Mouse (Mus musculus) B cell, adult 2 months (primary cell): Measurements from ENCODE around the gene Bach1.
A peak's percentile ranks its signal among the peaks of the same experiment; 100 is the strongest.
"Not testable (repeated sequence)": the region's sequence is repeated elsewhere in the genome, so short reads cannot be mapped to it uniquely, and the experiment has no call there.

Experiments used
- DNase-seq, 2 experiments: peaks; one replicate each; pipeline ENCODE4 v3.0.0; 2022

Gene Bach1

GRCm38 (mm10) chr16:87680912-87681634 lies 17.7 kb upstream of the Bach1 start:
- DNase-seq: no peak

GRCm38 (mm10) chr16:87681848-87682247 lies 16.9 kb upstream of the Bach1 start:
- no peak for DNase-seq

GRCm38 (mm10) chr16:87686458-87686857 lies 12.3 kb upstream of the Bach1 start:
- no peak for DNase-seq

- no peak for DNase-seq
These were observed 11.4 kb upstream of the Bach1 start for GRCm38 (mm10) chr16:87687346-87687745.

- not testable (repeated sequence) for DNase-seq
These were observed 10.4 kb upstream of the Bach1 start for GRCm38 (mm10) chr16:87688328-87688727.

- not testable (repeated sequence) for DNase-seq
These were observed 9.9 kb upstream of the Bach1 start for GRCm38 (mm10) chr16:87688823-87689222.

GRCm38 (mm10) chr16:87689225-87689624 lies 9.5 kb upstream of the Bach1 start:
- DNase-seq: no peak

GRCm38 (mm10) chr16:87690506-87690905 lies 8.2 kb upstream of the Bach1 start:
- DNase-seq: no peak

- no peak for DNase-seq
These were observed 7.6 kb upstream of the Bach1 start for GRCm38 (mm10) chr16:87691102-87691501.

- no peak for DNase-seq
These were observed 6.2 kb upstream of the Bach1 start for GRCm38 (mm10) chr16:87692591-87692990.

GRCm38 (mm10) chr16:87697707-87698365 lies 909 bp upstream of the Bach1 start:
- DNase-seq: no peak

- DNase-seq: peak in 1 of 2 experiments; percentile 18
These were observed 554 bp downstream of the Bach1 start for GRCm38 (mm10) chr16:87699306-87699692.

GRCm38 (mm10) chr16:87699693-87700394 lies 1.1 kb downstream of the Bach1 start:
- DNase-seq: peak; percentile 51

GRCm38 (mm10) chr16:87700395-87700765 lies 1.6 kb downstream of the Bach1 start:
- DNase-seq: no peak

GRCm38 (mm10) chr16:87701891-87702290 lies 3.1 kb downstream of the Bach1 start:
- no peak for DNase-seq

GRCm38 (mm10) chr16:87702881-87703280 lies 4.1 kb downstream of the Bach1 start:
- DNase-seq: no peak

- no peak for DNase-seq
These were observed 5.5 kb downstream of the Bach1 start for GRCm38 (mm10) chr16:87704225-87704624.

GRCm38 (mm10) chr16:87705892-87706589 lies 7.3 kb downstream of the Bach1 start:
- no peak for DNase-seq

GRCm38 (mm10) chr16:87707335-87707734 lies 8.6 kb downstream of the Bach1 start:
- DNase-seq: no peak

GRCm38 (mm10) chr16:87708570-87708969 lies 9.8 kb downstream of the Bach1 start:
- DNase-seq: no peak

- DNase-seq: no peak
These were observed 10.4 kb downstream of the Bach1 start for GRCm38 (mm10) chr16:87709144-87709543.

- DNase-seq: no peak
These were observed 11.2 kb downstream of the Bach1 start for GRCm38 (mm10) chr16:87709971-87710370.

- DNase-seq: no peak
These were observed 13.2 kb downstream of the Bach1 start for GRCm38 (mm10) chr16:87711961-87712360.
